Mouse (Mus musculus) olfactory bulb, adult 2 months (tissue): ENCODE data around the gene Rtl10.

Experiments used
- CTCF ChIP-seq: fragments of 200-500 bp; IDR thresholded peaks from 2 replicates; pipeline ENCODE4 v1.5.1; 2012; ENCODE audit warnings: low read depth, mild to moderate bottlenecking, low read length, moderate library complexity; ENCODE audit not compliant: insufficient read depth
- POLR2A ChIP-seq: fragments of 200-500 bp; IDR thresholded peaks from 2 replicates; pipeline ENCODE4 v1.6.1; 2012; ENCODE audit warnings: mild to moderate bottlenecking, low read depth, low read length, moderate library complexity; ENCODE audit not compliant: insufficient read depth

GRCm38 (mm10) chr16:18498996-18499395, 295 bp downstream of the Rtl10 start:
- TF ChIP-seq CTCF (no peak), POLR2A (no peak)
